Mouse (Mus musculus) MEL (cell line): ENCODE measurements around the gene Klhl22. TPM values are rescaled to one million over a fixed set of nuclear protein-coding genes. Genes with fewer than 3 reads are reported as not detected.

Source experiments
- DNase-seq: peaks from one replicate; pipeline ENCODE4 v3.0.0; 2011; ENCODE audit warnings: low read depth, low spot score
- H3K27ac ChIP-seq: 2 replicates; pipeline ENCODE4 v1.5.1; 2012; ENCODE audit warnings: low read depth, mild to moderate bottlenecking, control low read depth, low read length, moderate library complexity; ENCODE audit not compliant: control insufficient read depth
- H3K27me3 ChIP-seq, 2 experiments: fragments of 150-350 bp in 1 of 2; sonication (generic) in 1 of 2; 2 replicates each; pipeline ENCODE4 v1.6.1; 2012; ENCODE audit warnings: low read length in 2 of 2, mild to moderate bottlenecking in 2 of 2, improper control_type of control experiment in 1 of 2, moderate library complexity in 1 of 2; ENCODE audit not compliant: insufficient read depth in 2 of 2, control insufficient read depth in 1 of 2
- H3K36me3 ChIP-seq, 2 experiments: 2 replicates each; pipeline ENCODE4 v1.6.1; 2012 to 2014; ENCODE audit warnings: low read length in 2 of 2, improper control_type of control experiment in 1 of 2, inconsistent platforms in 1 of 2, mild to moderate bottlenecking in 1 of 2; ENCODE audit not compliant: insufficient read depth in 2 of 2, control insufficient read depth in 1 of 2
- H3K4me1 ChIP-seq, 2 experiments: fragments of 150-350 bp in 1 of 2; sonication (generic) in 1 of 2; 2 replicates each; pipeline ENCODE4 v1.6.1; 2012; ENCODE audit warnings: low read length in 2 of 2, improper control_type of control experiment in 1 of 2, mild to moderate bottlenecking in 1 of 2; ENCODE audit not compliant: insufficient read depth in 2 of 2, control insufficient read depth in 1 of 2
- H3K4me3 ChIP-seq, 2 experiments: fragments of 150-350 bp in 1 of 2; sonication (generic) in 1 of 2; 2 replicates each; pipeline ENCODE4 v1.5.1; 2012; ENCODE audit warnings: low read depth in 2 of 2, low read length in 2 of 2, mild to moderate bottlenecking in 2 of 2, moderate library complexity in 2 of 2, control low read depth in 1 of 2, improper control_type of control experiment in 1 of 2; ENCODE audit not compliant: control insufficient read depth in 1 of 2, insufficient read depth in 1 of 2
- H3K79me2 ChIP-seq: 2 replicates; pipeline ENCODE4 v1.6.1; 2012; ENCODE audit warnings: mild to moderate bottlenecking, low read length, moderate library complexity; ENCODE audit not compliant: control insufficient read depth, poor library complexity, insufficient read depth
- H3K9ac ChIP-seq: 2 replicates; pipeline ENCODE4 v1.6.1; 2012; ENCODE audit warnings: low read depth, mild to moderate bottlenecking, control low read depth, low read length, moderate library complexity; ENCODE audit not compliant: control insufficient read depth, poor library complexity, severe bottlenecking
- H3K9me3 ChIP-seq: fragments of 150-350 bp; sonication (generic); replicated peaks from 2 replicates; pipeline ENCODE4 v1.6.1; 2012; ENCODE audit warnings: mild to moderate bottlenecking, low read length, improper control_type of control experiment, moderate library complexity; ENCODE audit not compliant: insufficient read depth
- CHD1 ChIP-seq: IDR thresholded peaks from 2 replicates; pipeline ENCODE4 v1.6.1; 2012; ENCODE audit warnings: low read depth, mild to moderate bottlenecking, inconsistent platforms, low read length, improper control_type of control experiment
- CHD2 ChIP-seq: IDR thresholded peaks from 2 replicates; pipeline ENCODE4 v1.6.1; 2011; ENCODE audit warnings: low read length, improper control_type of control experiment
- CTCF ChIP-seq, 3 experiments: IDR thresholded peaks in 2 of 3; conservative IDR thresholded peaks in 1 of 3; 2 replicates each; pipeline ENCODE4 v1.5.1; 2011 to 2012; ENCODE audit warnings: low read length in 3 of 3, low read depth in 2 of 3, mild to moderate bottlenecking in 2 of 3, improper control_type of control experiment in 1 of 3, inconsistent platforms in 1 of 3, mixed read lengths in 1 of 3, moderate library complexity in 1 of 3; ENCODE audit not compliant: control insufficient read depth in 1 of 3, insufficient read depth in 1 of 3, poor library complexity in 1 of 3, severe bottlenecking in 1 of 3
- E2F4 ChIP-seq: IDR thresholded peaks from 2 replicates; pipeline ENCODE4 v1.6.1; 2011; ENCODE audit warnings: low read depth, low read length, improper control_type of control experiment, borderline replicate concordance
- ETS1 ChIP-seq: IDR thresholded peaks from 2 replicates; pipeline ENCODE4 v1.6.1; 2012; ENCODE audit warnings: low read depth, mild to moderate bottlenecking, inconsistent platforms, low read length, improper control_type of control experiment, moderate library complexity
- JUND ChIP-seq: IDR thresholded peaks from 2 replicates; pipeline ENCODE4 v1.6.1; 2011; ENCODE audit warnings: low read depth, mild to moderate bottlenecking, improper control_type of control experiment, low read length
- MAZ ChIP-seq: IDR thresholded peaks from 2 replicates; pipeline ENCODE4 v1.6.1; 2012; ENCODE audit warnings: low read depth, mild to moderate bottlenecking, inconsistent platforms, low read length, improper control_type of control experiment
- MEF2A ChIP-seq: IDR thresholded peaks from 2 replicates; pipeline ENCODE4 v1.6.1; 2014; ENCODE audit warnings: low read depth, mild to moderate bottlenecking, inconsistent platforms, low read length, improper control_type of control experiment; ENCODE audit not compliant: poor library complexity, insufficient replicate concordance, severe bottlenecking; ENCODE audit errors: extremely low read depth
- MXI1 ChIP-seq: IDR thresholded peaks from 2 replicates; pipeline ENCODE4 v1.6.1; 2011; ENCODE audit warnings: mild to moderate bottlenecking, low read depth, low read length, improper control_type of control experiment
- MYC ChIP-seq: IDR thresholded peaks from 2 replicates; pipeline ENCODE4 v1.6.1; 2011; ENCODE audit warnings: low read depth, mild to moderate bottlenecking, low read length, improper control_type of control experiment, moderate library complexity
- NELFE ChIP-seq: IDR thresholded peaks from 2 replicates; pipeline ENCODE4 v1.6.1; 2011; ENCODE audit warnings: low read depth, low read length, improper control_type of control experiment
- RAD21 ChIP-seq: IDR thresholded peaks from 2 replicates; pipeline ENCODE4 v1.6.1; 2011; ENCODE audit warnings: mild to moderate bottlenecking, low read depth, low read length, improper control_type of control experiment
- TBP ChIP-seq: IDR thresholded peaks from 2 replicates; pipeline ENCODE4 v1.8.0; 2011; ENCODE audit warnings: low read depth, low read length, improper control_type of control experiment
- UBTF ChIP-seq: IDR thresholded peaks from 2 replicates; pipeline ENCODE4 v1.6.1; 2012; ENCODE audit warnings: low read depth, mild to moderate bottlenecking, inconsistent platforms, low read length, improper control_type of control experiment, moderate library complexity, borderline replicate concordance; ENCODE audit not compliant: insufficient read depth
- USF2 ChIP-seq, 2 experiments: IDR thresholded peaks; 2 replicates each; pipeline ENCODE4 v1.6.1; 2011 to 2012; ENCODE audit warnings: improper control_type of control experiment in 2 of 2, low read length in 2 of 2, borderline replicate concordance in 1 of 2, inconsistent platforms in 1 of 2, low read depth in 1 of 2, mild to moderate bottlenecking in 1 of 2; ENCODE audit not compliant: insufficient read depth in 1 of 2
- ZMIZ1 ChIP-seq: IDR thresholded peaks from 2 replicates; pipeline ENCODE4 v1.6.1; 2012; ENCODE audit warnings: low read depth, mild to moderate bottlenecking, inconsistent platforms, low read length, improper control_type of control experiment, moderate library complexity
- ZNF384 ChIP-seq: IDR thresholded peaks from 2 replicates; pipeline ENCODE4 v1.6.1; 2012; ENCODE audit warnings: low read depth, mild to moderate bottlenecking, inconsistent platforms, low read length, improper control_type of control experiment
- polyA plus RNA-seq, 2 experiments: library from polyadenylated mRNA; stranded (reverse) in 1 of 2; unstranded in 1 of 2; fragments of >175 nt in 1 of 2; fragments of >200 nt in 1 of 2; gene quantifications; 2 replicates each; pipeline versions ENCODE4 v1.2.1 to v1.2.4; 2012; ENCODE audit warnings: low replicate concordance in 2 of 2, low read depth in 1 of 2; ENCODE audit not compliant: insufficient read length in 2 of 2, insufficient read depth in 1 of 2, missing spikeins in 1 of 2
- total RNA-seq: library from RNA; depleted of rRNA; stranded (reverse); fragments of 300-350 nt; gene quantifications from 2 replicates; pipeline ENCODE4 v1.2.3, GENCODE M21; 2012

Klhl22 gene
- total and polyA plus RNA-seq, 3 experiments: 82.4 to 191 (median 97.0) TPM

- Histone ChIP-seq H3K27ac (no peak overlapping the region), H3K36me3 (no peaks in the 10 kb centered on the region), H3K9me3 (no peaks in the 10 kb centered on the region), H3K4me1 (no peaks in the 10 kb centered on the region), H3K27me3 (no peaks in the 10 kb centered on the region), H3K79me2 (no peaks in the 10 kb centered on the region), H3K9ac (no peak overlapping the region), H3K4me3 (no peak overlapping the region)
- no peak for DNase-seq
- TF ChIP-seq ETS1 (no peak), TBP (no peak), NELFE (no peak), E2F4 (no peak), JUND (no peak), MXI1 (no peak), MEF2A (no peak), ZNF384 (no peak), MYC (no peak), CHD2 (no peak), UBTF (no peak), MAZ (no peak), CTCF (IDR thresholded peaks at IDR 0.05 in 2 of 3, conservative IDR thresholded peaks at IDR 0.05 in 1 of 3; ENCODE audit: control insufficient read depth in 1 of 3, insufficient read depth in 1 of 3, low read depth in 2 of 3, low read length in 3 of 3, poor library complexity in 1 of 3, severe bottlenecking in 1 of 3) (no peak)
These were observed 39.1 kb downstream of the Klhl22 start for GRCm38 (mm10) chr16:17798321-17799180.

GRCm38 (mm10) chr16:17799584-17799983, 40.2 kb downstream of the Klhl22 start:
- Histone ChIP-seq H3K4me3 (no peak overlapping the region), H3K27me3 (no peaks in the 10 kb centered on the region), H3K9ac (no peak overlapping the region), H3K27ac (no peak overlapping the region), H3K4me1 (peaks cover 0 to 4% of the 10 kb centered on the region in 2 experiments; a peak in 1 of 4 replicates), H3K9me3 (no peaks in the 10 kb centered on the region), H3K36me3 (no peaks in the 10 kb centered on the region; a peak in 1 of 4 replicates), H3K79me2 (no peaks in the 10 kb centered on the region)
- DNase-seq: no peak
- TF ChIP-seq ZMIZ1 (no peak), MAZ (no peak), CHD1 (no peak), MEF2A (no peak), USF2 (IDR thresholded peaks at IDR 0.05; ENCODE audit: borderline replicate concordance in 1 of 2, insufficient read depth in 1 of 2, low read depth in 1 of 2, low read length in 2 of 2) (no peak), RAD21 (no peak)
